Mouse (Mus musculus) liver, postnatal 0 days (tissue): ENCODE results near the gene Tmem185b. TPM values are rescaled to one million over a fixed set of nuclear protein-coding genes. Genes with fewer than 3 reads are reported as not detected.
A peak's percentile ranks its signal among the peaks of the same experiment; 100 is the strongest.

Experiments used
- ATAC-seq: fragments of 200-750 bp; cut with Nextera tagmentation; 2 replicates; pipeline ENCODE4 v1.8.0; 2017; ENCODE audit warnings: mild to moderate bottlenecking, moderate library complexity
- DNase-seq: peaks from one replicate; pipeline ENCODE4 v3.0.0-alpha.2; 2016
- H3K27ac ChIP-seq: fragments of 300-500 bp; sonication (generic); 2 replicates; pipeline ENCODE4 v1.5.1; 2014; ENCODE audit warnings: antibody characterized with exemption, moderate library complexity, mild to moderate bottlenecking, low read depth
- H3K27me3 ChIP-seq: fragments of 300-500 bp; sonication (generic); 2 replicates; pipeline ENCODE4 v1.6.1; 2014; ENCODE audit warnings: low read length, control low read depth, mixed read lengths; ENCODE audit not compliant: insufficient read depth
- H3K36me3 ChIP-seq: fragments of 300-500 bp; sonication (generic); replicated peaks from 2 replicates; pipeline ENCODE4 v1.6.1; 2014; ENCODE audit warnings: mild to moderate bottlenecking, control low read depth, low read length, moderate library complexity, mixed read lengths; ENCODE audit not compliant: insufficient read depth
- H3K4me1 ChIP-seq: fragments of 300-500 bp; sonication (generic); 2 replicates; pipeline ENCODE4 v1.6.1; 2014; ENCODE audit warnings: antibody characterized with exemption, mild to moderate bottlenecking, control low read depth; ENCODE audit not compliant: insufficient read depth
- H3K4me2 ChIP-seq: fragments of 300-500 bp; sonication (generic); 2 replicates; pipeline ENCODE4 v1.6.1; 2014; ENCODE audit warnings: low read depth, mild to moderate bottlenecking, low read length, moderate library complexity, mixed read lengths
- H3K4me3 ChIP-seq: fragments of 300-500 bp; sonication (generic); 2 replicates; pipeline ENCODE4 v1.5.1; 2014; ENCODE audit warnings: low read depth, low read length
- H3K9ac ChIP-seq: fragments of 300-500 bp; sonication (generic); replicated peaks from 2 replicates; pipeline ENCODE4 v1.6.1; 2014; ENCODE audit warnings: mild to moderate bottlenecking, moderate library complexity
- H3K9me3 ChIP-seq: fragments of 300-500 bp; sonication (generic); 2 replicates; pipeline ENCODE4 v1.6.1; 2016; ENCODE audit warnings: mild to moderate bottlenecking, control low read depth, low read length, mixed read lengths
- CTCF ChIP-seq: sonication (generic); IDR thresholded peaks from 2 replicates; pipeline ENCODE4 v1.5.1; 2016; ENCODE audit warnings: antibody characterized with exemption, low read depth
- EP300 ChIP-seq: IDR thresholded peaks from 2 replicates; pipeline ENCODE4 v1.6.1; 2016; ENCODE audit warnings: antibody characterized with exemption, low read depth, mild to moderate bottlenecking
- WGBS: fragments of 180-500 bp; shearing (Covaris S2); extraction: QIAGEN DNeasy Blood & Tissue Kit; methylation state at CpG from one replicate; pipeline ENCODE4 v1.1.7; 2014; ENCODE audit not compliant: insufficient replicate concordance; 5-methylcytosine and 5-hydroxymethylcytosine counted together
- polyA plus RNA-seq: library from polyadenylated mRNA; unstranded; fragments of >200 nt; fragmentation: Nextera tagmentation; extraction: Ambion mirVana; gene quantifications from 2 replicates; pipeline ENCODE4 v1.2.1, GENCODE M21; 2015

The Tmem185b gene
- polyA plus RNA-seq, 1 experiment from 2014 or later = 12.7 TPM

GRCm38 (mm10) chr1:119551651-119552050, 25.7 kb downstream of the Tmem185b start:
- Histone ChIP-seq H3K36me3 (no peaks in the 10 kb centered on the region), H3K4me1 (no peaks in the 10 kb centered on the region), H3K4me3 (no peak overlapping the region), H3K27me3 (no peaks in the 10 kb centered on the region), H3K27ac (no peak overlapping the region), H3K9me3 (no peaks in the 10 kb centered on the region), H3K9ac (no peak overlapping the region), H3K4me2 (no peak overlapping the region)
- peak; percentile 25; the same call in 1 of the 2 replicates for ATAC-seq
- 86% methylated on average over 1 of the region's 1 CpGs for WGBS
- no peak for DNase-seq
- TF ChIP-seq EP300 (no peak), CTCF (no peak)

- ATAC-seq (no peak), DNase-seq (no peak)
- Histone ChIP-seq H3K4me1 (no peaks in the 10 kb centered on the region; the same call in 1 of the 2 replicates), H3K36me3 (no peaks in the 10 kb centered on the region), H3K9me3 (no peaks in the 10 kb centered on the region; the same call in 1 of the 2 replicates), H3K9ac (no peak overlapping the region), H3K4me3 (no peak overlapping the region), H3K27ac (no peak overlapping the region), H3K27me3 (no peaks in the 10 kb centered on the region), H3K4me2 (no peak overlapping the region)
- WGBS = 53% methylated on average over 5 of the region's 5 CpGs
- TF ChIP-seq CTCF = no peak
- TF ChIP-seq EP300 = no peak
Observed at GRCm38 (mm10) chr1:119555651-119556050, 29.7 kb downstream of the Tmem185b start.

GRCm38 (mm10) chr1:119557641-119558395, 31.9 kb downstream of the Tmem185b start:
- ATAC-seq (peak; percentile 75), DNase-seq (no peak)
- Histone ChIP-seq H3K4me1 (no peaks in the 10 kb centered on the region; the same call in 1 of the 2 replicates), H3K4me3 (no peak overlapping the region), H3K9me3 (no peaks in the 10 kb centered on the region; the same call in 1 of the 2 replicates), H3K27ac (peak overlapping the region; percentile 60), H3K9ac (no peak overlapping the region), H3K4me2 (no peak overlapping the region), H3K27me3 (no peaks in the 10 kb centered on the region), H3K36me3 (no peaks in the 10 kb centered on the region)
- WGBS = 70% methylated on average over 4 of the region's 4 CpGs
- no peak for TF ChIP-seq EP300
- no peak for TF ChIP-seq CTCF

GRCm38 (mm10) chr1:119565531-119565930, 39.6 kb downstream of the Tmem185b start:
- H3K4me1 ChIP-seq = no peaks in the 10 kb centered on the region
- no peak overlapping the region for H3K4me3 ChIP-seq
- DNase-seq (no peak), ATAC-seq (peak; percentile 96)
- H3K9ac ChIP-seq = no peak overlapping the region
- H3K4me2 ChIP-seq = no peak overlapping the region
- no peaks in the 10 kb centered on the region; the same call in 1 of the 2 replicates for H3K9me3 ChIP-seq
- no peaks in the 10 kb centered on the region for H3K27me3 ChIP-seq
- TF ChIP-seq EP300 = 0 out of 2 replicates have a peak, but pooled peaks have one; percentile 8
- TF ChIP-seq CTCF = no peak
- H3K36me3 ChIP-seq = no peaks in the 10 kb centered on the region
- 66% methylated on average over 4 of the region's 4 CpGs for WGBS
- H3K27ac ChIP-seq = peak overlapping the region; percentile 80

GRCm38 (mm10) chr1:119570134-119570533, 44.2 kb downstream of the Tmem185b start:
- no peak for DNase-seq
- Histone ChIP-seq H3K4me3 (no peak overlapping the region), H3K27ac (no peak overlapping the region), H3K9ac (no peak overlapping the region), H3K36me3 (no peaks in the 10 kb centered on the region), H3K27me3 (no peaks in the 10 kb centered on the region), H3K9me3 (no peaks in the 10 kb centered on the region), H3K4me1 (no peaks in the 10 kb centered on the region), H3K4me2 (no peak overlapping the region)
- TF ChIP-seq CTCF (no peak), EP300 (no peak)
- no peak for ATAC-seq
- WGBS = 56% methylated on average over 1 of the region's 1 CpGs

Other genes starting within 250 kb of the Tmem185b start
- 0.65 and 0.78 TPM in 2 replicates for gene Inhbb, start 103.9 kb upstream of the Tmem185b start, polyA plus RNA-seq
- 30.9 and 31.8 TPM in 2 replicates for gene Ralb, start 21.4 kb upstream of the Tmem185b start, polyA plus RNA-seq
- gene Epb41l5, start 122.8 kb downstream of the Tmem185b start, polyA plus RNA-seq = 25.5 and 27.4 TPM in 2 replicates